Mouse (Mus musculus): ENCODE results near the gene BC067074. TPM values are rescaled to one million over a fixed set of nuclear protein-coding genes. Genes with fewer than 3 reads are reported as not detected.
A peak's percentile ranks its signal among the peaks of the same experiment; 100 is the strongest.
"Not testable (repeated sequence)": the region's sequence is repeated elsewhere in the genome, so short reads cannot be mapped to it uniquely, and the experiment has no call there.

BC067074 gene
- polyA plus RNA-seq, 1 experiment: 1.7 TPM

DNA sequence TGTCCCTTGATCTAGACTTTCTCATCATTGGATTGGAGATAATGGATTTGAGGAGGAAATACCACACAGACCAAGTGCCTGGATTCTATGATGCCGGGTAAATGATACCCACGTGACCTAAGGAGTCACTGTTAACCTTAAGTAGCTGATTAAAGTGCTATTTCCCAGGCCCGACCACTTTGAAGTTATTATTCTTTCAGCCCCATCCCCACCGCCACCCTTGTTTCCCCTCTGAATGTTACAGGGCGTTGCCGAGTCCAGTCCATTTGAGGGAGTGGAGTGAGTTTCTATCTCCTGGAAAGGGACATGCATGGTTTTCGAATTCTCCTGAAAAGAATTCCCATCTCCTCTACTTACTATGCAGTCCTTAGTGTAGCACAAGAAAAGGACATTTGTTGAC lies 84.7 kb downstream of the BC067074 start:
- no peak overlapping the region for H3ac ChIP-seq (ENCODE audit: control insufficient read depth, insufficient read length)
- no peak overlapping the region for H3K4me3 ChIP-seq
- no peak overlapping the region for H3K4me2 ChIP-seq (ENCODE audit: low read depth)
- TF ChIP-seq POLR2A (IDR thresholded peaks at IDR 0.05; ENCODE audit: insufficient read length, low read depth): no peak
- TF ChIP-seq TCF12 (IDR thresholded peaks at IDR 0.05; ENCODE audit: insufficient read depth, poor library complexity, severe bottlenecking): no peak
- TF ChIP-seq MYOD1 (IDR thresholded peaks at IDR 0.05; ENCODE audit: control insufficient read depth in 1 of 3, insufficient read length in 2 of 3, low read depth in 2 of 3): no peak
- TF ChIP-seq TCF3 (IDR thresholded peaks at IDR 0.05; ENCODE audit: insufficient read length, low read depth): no peak
- no peak for TF ChIP-seq REST (IDR thresholded peaks at IDR 0.05; ENCODE audit: insufficient read depth, insufficient read length)
- TF ChIP-seq POLR2AphosphoS2 (IDR thresholded peaks at IDR 0.05; ENCODE audit: insufficient read length, low read depth): no peak
- TF ChIP-seq SRF (IDR thresholded peaks at IDR 0.05; ENCODE audit: control insufficient read depth, insufficient read length, low read depth): no peak
- TF ChIP-seq CEBPB (IDR thresholded peaks at IDR 0.05; ENCODE audit: insufficient read depth, poor library complexity, severe bottlenecking): no peak
- no peaks in the 10 kb centered on the region for H3K36me3 ChIP-seq (ENCODE audit: control insufficient read depth, insufficient read depth)
- no peaks in the 10 kb centered on the region for H3K27me3 ChIP-seq (ENCODE audit: control insufficient read depth, insufficient read depth, insufficient read length)
- H3K79me2 ChIP-seq (ENCODE audit: control insufficient read depth, insufficient read depth): no peaks in the 10 kb centered on the region

DNA sequence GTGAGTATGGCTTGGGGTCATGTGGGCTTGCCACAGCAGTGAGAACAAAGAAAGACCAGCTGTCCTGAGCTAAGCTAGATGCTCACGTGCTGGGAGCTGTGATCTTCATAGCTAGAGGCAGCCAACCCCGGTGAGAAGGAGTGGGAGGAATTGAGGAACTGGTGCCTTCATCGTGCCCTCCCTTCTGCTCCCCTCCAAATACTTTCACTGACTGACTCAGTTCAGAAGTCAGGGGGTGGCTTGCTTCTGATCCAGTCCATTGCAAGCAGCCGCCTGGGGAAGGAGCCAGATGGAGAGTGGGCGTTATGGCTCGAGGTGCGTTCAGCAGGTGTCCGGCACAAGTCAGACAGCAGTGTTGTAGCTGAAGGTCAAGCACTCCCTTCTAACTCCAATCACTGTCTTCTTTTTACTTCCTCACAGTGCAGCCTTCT lies 86.0 kb downstream of the BC067074 start:
- H3ac ChIP-seq (ENCODE audit: control insufficient read depth, insufficient read length): no peak overlapping the region
- H3K4me3 ChIP-seq: no peak overlapping the region
- TF ChIP-seq SRF (IDR thresholded peaks at IDR 0.05; ENCODE audit: control insufficient read depth, insufficient read length, low read depth) (no peak), MYOD1 (IDR thresholded peaks at IDR 0.05; ENCODE audit: control insufficient read depth in 1 of 3, insufficient read length in 2 of 3, low read depth in 2 of 3) (peak in 1 of 3 experiments; percentile 58), CEBPB (IDR thresholded peaks at IDR 0.05; ENCODE audit: insufficient read depth, poor library complexity, severe bottlenecking) (no peak), USF1 (IDR thresholded peaks at IDR 0.05; ENCODE audit: low read depth) (no peak), POLR2AphosphoS2 (IDR thresholded peaks at IDR 0.05; ENCODE audit: insufficient read length, low read depth) (no peak), REST (IDR thresholded peaks at IDR 0.05; ENCODE audit: insufficient read depth, insufficient read length) (no peak), MYOG (IDR thresholded peaks at IDR 0.05; ENCODE audit: control insufficient read depth in 1 of 3, insufficient read depth in 1 of 3, insufficient read length in 2 of 3, low read depth in 2 of 3) (peak in 1 of 3 experiments; percentile 36)
- H3K79me2 ChIP-seq (ENCODE audit: control insufficient read depth, insufficient read depth): no peaks in the 10 kb centered on the region
- H3K4me2 ChIP-seq (ENCODE audit: low read depth): no peak overlapping the region
- no peaks in the 10 kb centered on the region for H3K27me3 ChIP-seq (ENCODE audit: control insufficient read depth, insufficient read depth, insufficient read length)
- H3K36me3 ChIP-seq (ENCODE audit: control insufficient read depth, insufficient read depth): no peaks in the 10 kb centered on the region

DNA sequence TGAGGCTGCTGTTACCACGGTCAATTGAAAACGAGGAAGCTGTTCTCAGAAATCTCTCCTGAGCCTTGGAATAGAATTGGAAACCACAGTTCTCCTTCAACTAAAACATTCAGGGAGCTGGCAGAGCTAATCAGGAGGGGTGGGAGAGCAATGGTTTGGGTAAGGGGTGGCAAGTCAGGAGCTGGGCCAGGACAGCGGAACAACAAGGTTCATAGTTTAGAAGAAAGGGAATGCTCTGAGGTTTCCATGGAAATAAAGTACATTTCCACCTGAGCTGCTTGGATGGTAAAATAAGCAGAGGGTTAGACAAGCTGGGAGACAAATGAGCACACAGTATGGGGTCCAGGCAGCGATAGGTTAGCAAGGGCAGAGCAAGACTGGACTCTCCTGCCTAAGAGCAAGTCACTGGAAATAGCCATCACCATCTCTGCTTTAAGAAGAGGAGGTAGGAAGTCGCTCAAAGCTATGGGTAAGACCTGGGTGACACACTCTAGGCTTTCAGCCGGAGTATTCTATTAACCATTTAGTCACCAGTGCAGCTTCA lies 86.9 kb downstream of the BC067074 start:
- H3K4me2 ChIP-seq (ENCODE audit: low read depth): no peak overlapping the region
- no peaks in the 10 kb centered on the region for H3K27me3 ChIP-seq (ENCODE audit: control insufficient read depth, insufficient read depth, insufficient read length)
- TF ChIP-seq MYOG (IDR thresholded peaks at IDR 0.05; ENCODE audit: control insufficient read depth in 1 of 3, insufficient read depth in 1 of 3, insufficient read length in 2 of 3, low read depth in 2 of 3) (no peak), POLR2AphosphoS2 (IDR thresholded peaks at IDR 0.05; ENCODE audit: insufficient read length, low read depth) (no peak), USF1 (IDR thresholded peaks at IDR 0.05; ENCODE audit: low read depth) (no peak), TCF3 (IDR thresholded peaks at IDR 0.05; ENCODE audit: insufficient read length, low read depth) (no peak), E2F4 (IDR thresholded peaks at IDR 0.05; ENCODE audit: insufficient read depth) (no peak), POLR2A (IDR thresholded peaks at IDR 0.05; ENCODE audit: insufficient read length, low read depth) (no peak), REST (IDR thresholded peaks at IDR 0.05; ENCODE audit: insufficient read depth, insufficient read length) (no peak), MYOD1 (IDR thresholded peaks at IDR 0.05; ENCODE audit: control insufficient read depth in 1 of 3, insufficient read length in 2 of 3, low read depth in 2 of 3) (no peak)
- H3K79me2 ChIP-seq (ENCODE audit: control insufficient read depth, insufficient read depth): no peaks in the 10 kb centered on the region
- H3K4me3 ChIP-seq: no peak overlapping the region
- no peaks in the 10 kb centered on the region for H3K36me3 ChIP-seq (ENCODE audit: control insufficient read depth, insufficient read depth)
- no peak overlapping the region for H3ac ChIP-seq (ENCODE audit: control insufficient read depth, insufficient read length)

DNA sequence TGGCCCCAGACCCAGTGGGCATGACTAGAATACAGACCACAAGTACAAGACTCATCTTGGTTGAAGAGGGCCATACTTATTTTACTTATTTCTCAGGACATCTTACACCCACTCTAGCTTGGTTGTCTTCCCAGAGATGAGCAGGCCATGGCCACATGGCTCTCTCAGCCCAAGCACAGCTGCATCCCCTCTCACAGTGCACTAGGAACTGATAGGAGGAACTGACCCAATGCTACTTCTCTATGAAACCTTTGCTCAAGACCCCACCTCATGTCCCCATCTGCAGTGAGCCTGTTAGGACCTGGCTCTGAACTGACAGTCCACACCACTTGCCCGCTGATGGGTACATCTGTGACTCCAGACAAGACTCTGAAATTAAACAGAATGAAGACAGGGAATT lies 88.8 kb downstream of the BC067074 start:
- Histone ChIP-seq H3ac (ENCODE audit: control insufficient read depth, insufficient read length) (no peak overlapping the region), H3K79me2 (ENCODE audit: control insufficient read depth, insufficient read depth) (no peaks in the 10 kb centered on the region), H3K36me3 (ENCODE audit: control insufficient read depth, insufficient read depth) (no peaks in the 10 kb centered on the region), H3K27me3 (ENCODE audit: control insufficient read depth, insufficient read depth, insufficient read length) (no peaks in the 10 kb centered on the region), H3K4me2 (ENCODE audit: low read depth) (no peak overlapping the region), H3K4me3 (no peak overlapping the region)
- TF ChIP-seq MYOD1 (IDR thresholded peaks at IDR 0.05; ENCODE audit: control insufficient read depth in 1 of 3, insufficient read length in 2 of 3, low read depth in 2 of 3): peak in 2 of 3 experiments; percentile 45 to 68
- TF ChIP-seq TCF12 (IDR thresholded peaks at IDR 0.05; ENCODE audit: insufficient read depth, poor library complexity, severe bottlenecking): no peak

DNA sequence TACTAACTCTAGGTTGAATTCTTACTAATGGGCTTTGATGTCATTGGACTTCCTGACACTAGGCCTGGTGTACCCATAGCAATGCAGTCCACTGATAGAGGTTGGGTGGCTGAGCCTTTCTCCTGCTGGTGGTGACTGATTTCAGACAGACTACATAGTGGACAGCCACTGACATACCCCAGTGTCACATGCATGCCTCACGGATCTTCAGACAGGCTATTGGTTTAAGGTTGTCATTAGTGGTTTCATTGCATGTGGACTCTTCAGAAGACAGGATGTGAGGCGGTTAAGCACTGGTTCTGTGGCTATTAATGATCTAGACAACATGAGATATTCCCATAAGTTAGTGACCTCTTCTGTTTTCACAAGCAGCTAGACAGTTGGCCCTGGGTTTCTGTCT lies 89.2 kb downstream of the BC067074 start:
- TF ChIP-seq USF1 (IDR thresholded peaks at IDR 0.05; ENCODE audit: low read depth) (no peak), REST (IDR thresholded peaks at IDR 0.05; ENCODE audit: insufficient read depth, insufficient read length) (no peak), POLR2A (IDR thresholded peaks at IDR 0.05; ENCODE audit: insufficient read length, low read depth) (no peak), POLR2AphosphoS2 (IDR thresholded peaks at IDR 0.05; ENCODE audit: insufficient read length, low read depth) (no peak), MYOG (IDR thresholded peaks at IDR 0.05; ENCODE audit: control insufficient read depth in 1 of 3, insufficient read depth in 1 of 3, insufficient read length in 2 of 3, low read depth in 2 of 3) (no peak), E2F4 (IDR thresholded peaks at IDR 0.05; ENCODE audit: insufficient read depth) (no peak), TCF3 (IDR thresholded peaks at IDR 0.05; ENCODE audit: insufficient read length, low read depth) (no peak), TCF12 (IDR thresholded peaks at IDR 0.05; ENCODE audit: insufficient read depth, poor library complexity, severe bottlenecking) (no peak), SRF (IDR thresholded peaks at IDR 0.05; ENCODE audit: control insufficient read depth, insufficient read length, low read depth) (no peak), MAX (IDR thresholded peaks at IDR 0.05; ENCODE audit: low read depth) (no peak), MYOD1 (IDR thresholded peaks at IDR 0.05; ENCODE audit: control insufficient read depth in 1 of 3, insufficient read length in 2 of 3, low read depth in 2 of 3) (no peak), CEBPB (IDR thresholded peaks at IDR 0.05; ENCODE audit: insufficient read depth, poor library complexity, severe bottlenecking) (no peak)
- H3K4me3 ChIP-seq: no peak overlapping the region
- H3K79me2 ChIP-seq (ENCODE audit: control insufficient read depth, insufficient read depth): no peaks in the 10 kb centered on the region
- no peak overlapping the region for H3K4me2 ChIP-seq (ENCODE audit: low read depth)
- no peak overlapping the region for H3ac ChIP-seq (ENCODE audit: control insufficient read depth, insufficient read length)
- no peaks in the 10 kb centered on the region for H3K27me3 ChIP-seq (ENCODE audit: control insufficient read depth, insufficient read depth, insufficient read length)
- no peaks in the 10 kb centered on the region for H3K36me3 ChIP-seq (ENCODE audit: control insufficient read depth, insufficient read depth)

DNA sequence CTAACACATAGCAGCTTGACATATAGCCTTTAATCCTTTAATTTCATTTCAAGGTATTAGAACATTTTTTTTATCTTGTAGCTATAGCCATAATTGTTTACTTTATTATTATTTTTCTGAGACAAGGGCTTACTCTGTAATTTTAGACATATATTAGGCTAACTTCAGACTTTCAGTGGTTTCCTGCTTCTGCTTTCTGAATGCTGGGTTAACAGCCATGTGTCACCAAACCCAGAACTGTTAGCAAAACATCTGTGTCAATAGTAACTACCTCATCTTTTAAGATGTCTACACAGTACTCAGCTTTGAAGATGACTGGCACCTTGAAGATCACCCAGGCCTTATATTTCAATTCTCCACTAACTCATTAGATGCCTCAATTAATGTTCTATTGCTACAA lies 89.8 kb downstream of the BC067074 start:
- H3K79me2 ChIP-seq (ENCODE audit: control insufficient read depth, insufficient read depth); H3K36me3 ChIP-seq (ENCODE audit: control insufficient read depth, insufficient read depth); H3K27me3 ChIP-seq (ENCODE audit: control insufficient read depth, insufficient read depth, insufficient read length); H3K4me2 ChIP-seq (ENCODE audit: low read depth); H3K4me3 ChIP-seq; H3ac ChIP-seq (ENCODE audit: control insufficient read depth, insufficient read length): not testable (repeated sequence)

All from myocyte (in vitro differentiated cells).